Mouse (Mus musculus): ENCODE measurements around the gene Gm3233. TPM values are rescaled to one million over a fixed set of nuclear protein-coding genes. Genes with fewer than 3 reads are reported as not detected.
"Not testable (repeated sequence)": the region's sequence is repeated elsewhere in the genome, so short reads cannot be mapped to it uniquely, and the experiment has no call there.

The Gm3233 gene
- polyA plus RNA-seq, 1 experiment from 2014 or later, result not detected

DNA sequence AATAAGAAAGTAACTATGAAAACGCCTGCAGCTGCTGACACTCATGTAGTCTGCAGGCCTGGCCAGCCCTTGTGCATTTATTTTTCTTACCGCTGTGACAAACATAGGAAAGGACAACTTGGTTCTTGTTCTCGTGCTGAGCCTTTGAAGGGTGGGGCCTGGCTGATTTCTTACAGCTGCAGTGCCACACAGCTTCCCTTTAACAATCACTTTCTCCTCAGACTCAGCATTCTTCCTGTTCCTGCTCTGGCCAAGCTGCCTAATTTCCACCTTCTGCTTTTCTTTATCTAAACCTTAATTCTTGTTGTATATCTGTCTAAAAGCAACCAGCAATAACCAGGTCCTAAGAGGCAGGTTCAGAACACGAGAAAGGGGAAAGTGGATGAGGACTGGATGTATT is 45.7 kb downstream of the Gm3233 start:
- Histone ChIP-seq H3K27ac (no peak overlapping the region), H3K27me3 (ENCODE audit: insufficient read depth, low read length) (no peaks in the 10 kb centered on the region), H3K4me2 (ENCODE audit: low read length) (no peak overlapping the region), H3K9ac (ENCODE audit: low read depth, low read length) (no peak overlapping the region), H3K9me3 (replicated peaks; ENCODE audit: low read length) (no peaks in the 10 kb centered on the region), H3K4me1 (replicated peaks; ENCODE audit: insufficient read depth, low read length) (no peaks in the 10 kb centered on the region), H3K36me3 (ENCODE audit: insufficient read depth, low read length) (no peaks in the 10 kb centered on the region), H3K4me3 (replicated peaks; ENCODE audit: low read depth, low read length) (no peak overlapping the region)
- ATAC-seq (replicated peaks; ENCODE audit: low FRiP score, low read depth) (no peak), DNase-seq (ENCODE audit: low spot score) (no peak)
- no peak for TF ChIP-seq CTCF (IDR thresholded peaks at IDR 0.05; ENCODE audit: low read depth)
- 51% methylated on average over 4 of the region's 4 CpGs for WGBS

DNA sequence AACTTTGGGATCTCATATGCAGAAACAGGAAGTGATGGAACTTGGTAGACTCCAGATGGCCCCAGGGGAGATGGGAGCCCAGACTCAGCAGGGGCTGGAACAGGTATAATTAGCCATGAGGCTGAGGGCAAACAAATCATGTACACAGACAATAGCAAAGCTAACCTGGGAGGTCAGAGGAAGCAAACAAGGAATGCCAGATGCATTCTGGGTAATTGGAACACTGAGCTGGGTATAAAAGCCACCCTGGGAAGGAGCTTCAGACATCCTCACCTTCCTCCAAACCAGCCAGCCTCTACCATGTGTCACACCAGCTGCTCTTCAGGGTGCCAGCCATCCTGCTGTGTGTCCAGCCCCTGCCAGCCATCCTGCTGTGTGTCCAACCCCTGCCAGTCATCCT is 48.3 kb downstream of the Gm3233 start, which contains the start of gene Gm10024:
TSS of gene Gm10024 (plus strand) at position 301 of the 400 bp plus-strand sequence.
- not testable (repeated sequence) for H3K27me3 ChIP-seq (ENCODE audit: insufficient read depth, low read length); H3K9ac ChIP-seq (ENCODE audit: low read depth, low read length); H3K4me1 ChIP-seq (replicated peaks; ENCODE audit: insufficient read depth, low read length); H3K4me2 ChIP-seq (ENCODE audit: low read length); H3K27ac ChIP-seq; H3K9me3 ChIP-seq (replicated peaks; ENCODE audit: low read length); ATAC-seq (replicated peaks; ENCODE audit: low FRiP score, low read depth); H3K36me3 ChIP-seq (ENCODE audit: insufficient read depth, low read length); DNase-seq (ENCODE audit: low spot score); H3K4me3 ChIP-seq (replicated peaks; ENCODE audit: low read depth, low read length)

DNA sequence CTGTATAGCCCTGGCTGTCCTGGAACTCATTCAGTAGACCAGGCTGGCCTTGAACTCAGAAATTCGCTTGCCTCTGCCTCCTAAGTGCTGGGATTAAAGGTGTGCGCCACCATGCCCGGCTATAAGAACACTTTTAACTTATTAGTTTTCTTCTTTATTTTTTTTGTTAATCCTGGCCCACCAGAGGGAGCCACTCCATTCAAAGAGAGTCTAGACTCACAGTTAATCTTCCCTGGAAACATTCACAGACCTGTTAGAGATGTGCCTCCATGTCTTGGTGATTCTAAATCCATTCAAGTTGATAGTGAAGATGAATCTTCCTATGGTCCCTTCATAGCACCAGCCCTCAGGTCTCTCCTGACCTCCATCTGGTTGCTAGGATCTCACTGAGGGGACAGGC is 49.7 kb downstream of the Gm3233 start:
- ATAC-seq (replicated peaks; ENCODE audit: low FRiP score, low read depth) (no peak), DNase-seq (ENCODE audit: low spot score) (no peak)
- Histone ChIP-seq H3K27me3 (ENCODE audit: insufficient read depth, low read length) (no peaks in the 10 kb centered on the region), H3K4me2 (ENCODE audit: low read length) (no peak overlapping the region), H3K36me3 (ENCODE audit: insufficient read depth, low read length) (no peaks in the 10 kb centered on the region), H3K9me3 (replicated peaks; ENCODE audit: low read length) (no peaks in the 10 kb centered on the region), H3K9ac (ENCODE audit: low read depth, low read length) (no peak overlapping the region), H3K27ac (no peak overlapping the region), H3K4me1 (replicated peaks; ENCODE audit: insufficient read depth, low read length) (no peaks in the 10 kb centered on the region), H3K4me3 (replicated peaks; ENCODE audit: low read depth, low read length) (no peak overlapping the region)
- 75% methylated on average over 3 of the region's 3 CpGs for WGBS
- TF ChIP-seq CTCF (IDR thresholded peaks at IDR 0.05; ENCODE audit: low read depth), result peak; percentile 36; the same call in 1 of the 2 replicates

Other genes starting within 250 kb of the Gm3233 start
- gene Fam207a, start 243.9 kb downstream of the Gm3233 start, polyA plus RNA-seq (2015; fragmentation: Nextera tagmentation; extraction: Ambion mirVana), result 32.7 and 34.1 TPM in 2 replicates
- 1.4 and 1.6 TPM in 2 replicates for gene Itgb2, start 229.4 kb downstream of the Gm3233 start, polyA plus RNA-seq (2015; fragmentation: Nextera tagmentation; extraction: Ambion mirVana)
- gene Pttg1ip, start 178.0 kb downstream of the Gm3233 start, polyA plus RNA-seq (2015; fragmentation: Nextera tagmentation; extraction: Ambion mirVana), result 210 and 216 TPM in 2 replicates
- gene Sumo3, start 153.6 kb downstream of the Gm3233 start, polyA plus RNA-seq (2015; fragmentation: Nextera tagmentation; extraction: Ambion mirVana), result 313 and 335 TPM in 2 replicates
- gene Gm49325, start 153.5 kb downstream of the Gm3233 start, polyA plus RNA-seq (2015; fragmentation: Nextera tagmentation; extraction: Ambion mirVana), result 13.1 and 15.2 TPM in 2 replicates
- 51.4 and 53.5 TPM in 2 replicates for gene Ube2g2, start 137.4 kb downstream of the Gm3233 start, polyA plus RNA-seq (2015; fragmentation: Nextera tagmentation; extraction: Ambion mirVana)
- 0.41 and 0.43 TPM in 2 replicates for gene Tspear, start 73.1 kb downstream of the Gm3233 start, polyA plus RNA-seq (2015; fragmentation: Nextera tagmentation; extraction: Ambion mirVana)
- gene Gm19402, start 68.9 kb downstream of the Gm3233 start, polyA plus RNA-seq (2015; fragmentation: Nextera tagmentation; extraction: Ambion mirVana), result not detected in 2 replicates
- gene Gm9508, start 62.4 kb downstream of the Gm3233 start, polyA plus RNA-seq (2015; fragmentation: Nextera tagmentation; extraction: Ambion mirVana), result not detected in 2 replicates
- gene Gm10272, start 53.1 kb downstream of the Gm3233 start, polyA plus RNA-seq (2015; fragmentation: Nextera tagmentation; extraction: Ambion mirVana), result not detected in 2 replicates
- not detected in 2 replicates for gene Gm10024, start 48.2 kb downstream of the Gm3233 start, polyA plus RNA-seq (2015; fragmentation: Nextera tagmentation; extraction: Ambion mirVana)
- gene Gm10142, start 43.9 kb downstream of the Gm3233 start, polyA plus RNA-seq (2015; fragmentation: Nextera tagmentation; extraction: Ambion mirVana), result not detected in 2 replicates
- gene Krtap12-1, start 39.1 kb downstream of the Gm3233 start, polyA plus RNA-seq (2015; fragmentation: Nextera tagmentation; extraction: Ambion mirVana), result not detected in 2 replicates
- gene Gm10100, start 33.2 kb downstream of the Gm3233 start, polyA plus RNA-seq (2015; fragmentation: Nextera tagmentation; extraction: Ambion mirVana), result not detected in 2 replicates
- not detected in 2 replicates for gene Gm18596, start 17.0 kb downstream of the Gm3233 start, polyA plus RNA-seq (2015; fragmentation: Nextera tagmentation; extraction: Ambion mirVana)
- not detected in 2 replicates for gene Gm9736, start 8.3 kb downstream of the Gm3233 start, polyA plus RNA-seq (2015; fragmentation: Nextera tagmentation; extraction: Ambion mirVana)
- not detected in 2 replicates for gene Gm3238, start 11.6 kb upstream of the Gm3233 start, polyA plus RNA-seq (2015; fragmentation: Nextera tagmentation; extraction: Ambion mirVana)
- gene Gm7138, start 17.3 kb upstream of the Gm3233 start, polyA plus RNA-seq (2015; fragmentation: Nextera tagmentation; extraction: Ambion mirVana), result not detected in 2 replicates
- gene Gm3250, start 22.9 kb upstream of the Gm3233 start, polyA plus RNA-seq (2015; fragmentation: Nextera tagmentation; extraction: Ambion mirVana), result not detected in 2 replicates
- not detected in 2 replicates for gene Gm7137, start 28.5 kb upstream of the Gm3233 start, polyA plus RNA-seq (2015; fragmentation: Nextera tagmentation; extraction: Ambion mirVana)
- not detected in 2 replicates for gene Gm9639, start 35.4 kb upstream of the Gm3233 start, polyA plus RNA-seq (2015; fragmentation: Nextera tagmentation; extraction: Ambion mirVana)
- gene Gm19668, start 39.5 kb upstream of the Gm3233 start, polyA plus RNA-seq (2015; fragmentation: Nextera tagmentation; extraction: Ambion mirVana), result not detected in 2 replicates
- gene Gm9507, start 52.2 kb upstream of the Gm3233 start, polyA plus RNA-seq (2015; fragmentation: Nextera tagmentation; extraction: Ambion mirVana), result not detected in 2 replicates
- not detected in 2 replicates for gene Gm2696, start 55.0 kb upstream of the Gm3233 start, polyA plus RNA-seq (2015; fragmentation: Nextera tagmentation; extraction: Ambion mirVana)
- gene Krtap10-4, start 67.4 kb upstream of the Gm3233 start, polyA plus RNA-seq (2015; fragmentation: Nextera tagmentation; extraction: Ambion mirVana), result not detected in 2 replicates
- not detected in 2 replicates for gene Krtap10-10, start 76.3 kb upstream of the Gm3233 start, polyA plus RNA-seq (2015; fragmentation: Nextera tagmentation; extraction: Ambion mirVana)
- gene Gm36176, start 87.1 kb upstream of the Gm3233 start, polyA plus RNA-seq (2015; fragmentation: Nextera tagmentation; extraction: Ambion mirVana), result not detected in 2 replicates
- not detected in 2 replicates for gene Gm10318, start 93.2 kb upstream of the Gm3233 start, polyA plus RNA-seq (2015; fragmentation: Nextera tagmentation; extraction: Ambion mirVana)
- gene Gm3285, start 102.3 kb upstream of the Gm3233 start, polyA plus RNA-seq (2015; fragmentation: Nextera tagmentation; extraction: Ambion mirVana), result not detected in 2 replicates
- 2.9 and 3.0 TPM in 2 replicates for gene Lrrc3, start 142.9 kb upstream of the Gm3233 start, polyA plus RNA-seq (2015; fragmentation: Nextera tagmentation; extraction: Ambion mirVana)
- 0.20 and 0.40 TPM in 2 replicates for gene Trpm2, start 210.9 kb upstream of the Gm3233 start, polyA plus RNA-seq (2015; fragmentation: Nextera tagmentation; extraction: Ambion mirVana)
- gene 1810043G02Rik, start 218.8 kb upstream of the Gm3233 start, polyA plus RNA-seq (2015; fragmentation: Nextera tagmentation; extraction: Ambion mirVana), result 29.8 and 32.0 TPM in 2 replicates

Measured in kidney, postnatal 0 days (tissue).